Comparison of ENCODE assay signal across 19 mouse cellular contexts in the genomic region with DNA sequence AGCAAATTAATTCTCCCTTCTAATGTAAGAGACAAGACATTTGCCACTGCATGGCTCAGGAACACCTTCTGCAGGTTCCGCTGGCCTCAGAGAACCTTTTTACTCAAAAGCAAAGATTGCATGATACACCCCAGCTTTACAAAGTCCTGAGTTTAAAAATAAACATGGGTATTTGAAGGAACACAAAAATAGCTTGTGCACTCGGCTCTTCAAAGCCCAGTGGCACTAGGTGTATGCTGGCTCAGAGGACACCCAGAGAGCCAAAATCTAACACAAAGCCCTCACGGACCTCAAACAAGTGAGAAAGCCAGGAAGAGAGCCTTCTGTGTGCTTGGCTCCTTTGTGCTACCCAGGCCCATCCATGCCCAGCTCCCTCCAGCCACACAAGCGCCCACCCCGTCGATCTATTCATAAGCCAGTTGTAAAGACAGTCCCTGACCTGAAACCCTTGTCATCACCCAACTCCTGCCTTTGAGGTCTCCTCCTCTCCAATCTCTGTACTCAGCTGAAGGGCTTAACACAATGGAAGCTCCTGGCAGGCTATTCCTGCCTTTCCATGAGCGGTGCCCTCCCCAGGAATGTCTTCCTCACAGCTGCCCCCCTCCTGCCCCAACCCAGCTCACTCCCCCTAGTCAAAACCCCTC. TPM values are rescaled to one million over a fixed set of nuclear protein-coding genes. Genes with fewer than 3 reads are reported as not detected.
DNase-seq lines count a peak whose midpoint lies in the region; ATAC-seq and TF ChIP-seq lines count a peak whose summit lies in the region.
"Had no signal": no experiment of that assay in that cellular context is flagged by ENCODE, and none has a peak within 500 bp of the region (broad histone marks: within the 10 kb centered on the region; RNA-seq: fewer than 3 reads in every experiment).

No protein-coding gene starts in this region.

- no peak for TF ChIP-seq CTCF in hindbrain, postnatal 0 days (IDR thresholded peaks at IDR 0.05; ENCODE audit: low read depth)
- no peak for TF ChIP-seq CTCF in layer of hippocampus, adult 2 months (conservative IDR thresholded peaks at IDR 0.05)

- no peak overlapping the region for H3K4me2 ChIP-seq in forebrain, embryonic 14.5 days (ENCODE audit: low read length)
- no peak overlapping the region for H3K4me2 ChIP-seq in hindbrain, postnatal 0 days (ENCODE audit: low read depth, low read length)
- H3K4me2 ChIP-seq in heart, embryonic 14.5 days (ENCODE audit: low read length): peak overlapping the region; percentile 40
- H3K4me2 ChIP-seq: hindbrain, embryonic 13.5 days; liver, embryonic 13.5 days; lung, embryonic 15.5 days had no signal

- H3K4me1 ChIP-seq in forebrain, embryonic 10.5 days: peaks cover 12% of the 10 kb centered on the region
- no peaks in the 10 kb centered on the region for H3K4me1 ChIP-seq in forebrain, embryonic 14.5 days (ENCODE audit: control insufficient read depth, insufficient read depth, low read length)
- H3K4me1 ChIP-seq in hindbrain, postnatal 0 days (ENCODE audit: insufficient read depth, low read length): peaks cover 19% of the 10 kb centered on the region; the same call in 1 of the 2 replicates
- H3K4me1 ChIP-seq in hindbrain, embryonic 10.5 days (replicated peaks): peaks cover 20% of the 10 kb centered on the region; the same call in 1 of the 2 replicates
- H3K4me1 ChIP-seq in embryonic facial prominence, embryonic 10.5 days: peaks cover 11% of the 10 kb centered on the region
- peaks cover 37 to 49% of the 10 kb centered on the region in 2 experiments for H3K4me1 ChIP-seq in heart, embryonic 14.5 days (ENCODE audit: control insufficient read depth in 2 of 2, insufficient read depth in 2 of 2, low read length in 2 of 2)

- 69% methylated on average over 7 of the region's 7 CpGs for WGBS in forebrain, embryonic 10.5 days
- WGBS in forebrain, embryonic 14.5 days: 76% methylated on average over 7 of the region's 7 CpGs
- 54% methylated on average over 7 of the region's 7 CpGs for WGBS in hindbrain, postnatal 0 days
- WGBS in hindbrain, embryonic 10.5 days: 71% methylated on average over 7 of the region's 7 CpGs
- WGBS in embryonic facial prominence, embryonic 10.5 days: 80% methylated on average over 7 of the region's 7 CpGs
- WGBS in heart, embryonic 14.5 days: 28% methylated on average over 7 of the region's 7 CpGs

- ATAC-seq in forebrain, embryonic 14.5 days: no peak
- ATAC-seq in hindbrain, postnatal 0 days: 0 out of 2 replicates have a peak, but pooled peaks have one; percentile 17
- ATAC-seq in heart, embryonic 14.5 days (ENCODE audit: insufficient number of reproducible peaks, insufficient read depth, low FRiP score, low read depth): peak; percentile 55
- ATAC-seq: CD4-positive, CD25-positive, alpha-beta regulatory T cell, adult 4 months had no signal

- H3K9me3 ChIP-seq in forebrain, embryonic 10.5 days: no peaks in the 10 kb centered on the region
- H3K9me3 ChIP-seq in forebrain, embryonic 14.5 days (replicated peaks; ENCODE audit: control insufficient read depth, low read length): no peaks in the 10 kb centered on the region
- no peaks in the 10 kb centered on the region for H3K9me3 ChIP-seq in hindbrain, postnatal 0 days (ENCODE audit: low read length)
- H3K9me3 ChIP-seq in hindbrain, embryonic 10.5 days: no peaks in the 10 kb centered on the region
- H3K9me3 ChIP-seq in embryonic facial prominence, embryonic 10.5 days: no peaks in the 10 kb centered on the region
- no peaks in the 10 kb centered on the region for H3K9me3 ChIP-seq in heart, embryonic 14.5 days (ENCODE audit: control insufficient read depth, low read length)
- H3K9me3 ChIP-seq: hindbrain, embryonic 13.5 days; liver, embryonic 13.5 days; lung, embryonic 15.5 days had no signal

- no peak overlapping the region for H3K9ac ChIP-seq in forebrain, embryonic 14.5 days (ENCODE audit: low read length)
- H3K9ac ChIP-seq in hindbrain, postnatal 0 days (replicated peaks; ENCODE audit: low read length): no peak overlapping the region
- peak overlapping the region; percentile 35 for H3K9ac ChIP-seq in heart, embryonic 14.5 days (ENCODE audit: low read length)
- H3K9ac ChIP-seq: hindbrain, embryonic 13.5 days; liver, embryonic 13.5 days; lung, embryonic 15.5 days had no signal

- DNase-seq in forebrain, embryonic 10.5 days (ENCODE audit: extremely low spot score, low spot score): no peak
- DNase-seq in forebrain, embryonic 14.5 days (ENCODE audit: low spot score): no peak
- DNase-seq in hindbrain, postnatal 0 days (ENCODE audit: low spot score): no peak
- DNase-seq in hindbrain, embryonic 10.5 days (ENCODE audit: low spot score): no peak
- DNase-seq in embryonic facial prominence, embryonic 10.5 days (ENCODE audit: low spot score): no peak
- no peak for DNase-seq in layer of hippocampus, adult 2 months (ENCODE audit: low spot score in 2 of 2)
- no peak for DNase-seq in ovary, adult 18-20 months (ENCODE audit: low spot score)
- DNase-seq: adrenal gland, postnatal 14 days; cerebellum, adult 18-20 months; cerebellum, postnatal 25 days; kidney, adult 9 months; kidney, postnatal 25 days; liver, embryonic 13.5 days had no signal

- H3K36me3 ChIP-seq in forebrain, embryonic 10.5 days (replicated peaks): no peaks in the 10 kb centered on the region
- no peaks in the 10 kb centered on the region for H3K36me3 ChIP-seq in forebrain, embryonic 14.5 days (ENCODE audit: control insufficient read depth, insufficient read depth, low read length)
- no peaks in the 10 kb centered on the region for H3K36me3 ChIP-seq in hindbrain, postnatal 0 days (ENCODE audit: insufficient read depth, low read length)
- H3K36me3 ChIP-seq in hindbrain, embryonic 10.5 days: no peaks in the 10 kb centered on the region
- no peaks in the 10 kb centered on the region for H3K36me3 ChIP-seq in embryonic facial prominence, embryonic 10.5 days (replicated peaks)
- H3K36me3 ChIP-seq in heart, embryonic 14.5 days (ENCODE audit: control insufficient read depth, insufficient read depth, low read length): no peaks in the 10 kb centered on the region
- H3K36me3 ChIP-seq: hindbrain, embryonic 13.5 days; liver, embryonic 13.5 days; lung, embryonic 15.5 days had no signal

- H3K27me3 ChIP-seq in forebrain, embryonic 10.5 days (ENCODE audit: poor library complexity, severe bottlenecking): no peaks in the 10 kb centered on the region
- H3K27me3 ChIP-seq in forebrain, embryonic 14.5 days (replicated peaks; ENCODE audit: control insufficient read depth, insufficient read depth, low read length): no peaks in the 10 kb centered on the region
- no peaks in the 10 kb centered on the region for H3K27me3 ChIP-seq in hindbrain, postnatal 0 days (ENCODE audit: insufficient read depth, low read length)
- H3K27me3 ChIP-seq in hindbrain, embryonic 10.5 days (ENCODE audit: insufficient read depth, poor library complexity, severe bottlenecking): no peaks in the 10 kb centered on the region
- H3K27me3 ChIP-seq in embryonic facial prominence, embryonic 10.5 days (replicated peaks; ENCODE audit: low read depth, poor library complexity, severe bottlenecking): no peaks in the 10 kb centered on the region
- H3K27me3 ChIP-seq in heart, embryonic 14.5 days (ENCODE audit: control insufficient read depth, insufficient read depth, low read length): no peaks in the 10 kb centered on the region
- H3K27me3 ChIP-seq: hindbrain, embryonic 13.5 days; liver, embryonic 13.5 days; lung, embryonic 15.5 days had no signal

- no peak overlapping the region for H3K4me3 ChIP-seq in forebrain, embryonic 10.5 days
- no peak overlapping the region for H3K4me3 ChIP-seq in forebrain, embryonic 14.5 days (ENCODE audit: low read depth, low read length)
- no peak overlapping the region for H3K4me3 ChIP-seq in hindbrain, postnatal 0 days (ENCODE audit: low read length)
- no peak overlapping the region for H3K4me3 ChIP-seq in hindbrain, embryonic 10.5 days
- no peak overlapping the region for H3K4me3 ChIP-seq in embryonic facial prominence, embryonic 10.5 days
- no peak overlapping the region for H3K4me3 ChIP-seq in heart, embryonic 14.5 days (ENCODE audit: control insufficient read depth in 1 of 2, insufficient read depth in 1 of 2, low read depth in 1 of 2, low read length in 2 of 2)
- H3K4me3 ChIP-seq in layer of hippocampus, adult 2 months: no peak overlapping the region
- H3K4me3 ChIP-seq: hindbrain, embryonic 13.5 days; liver, embryonic 13.5 days; lung, embryonic 15.5 days had no signal

- 0 out of 2 replicates have a peak overlapping the region, but pooled peaks have one; percentile 11 for H3K27ac ChIP-seq in forebrain, embryonic 10.5 days
- no peak overlapping the region for H3K27ac ChIP-seq in forebrain, embryonic 14.5 days (ENCODE audit: low read depth, low read length)
- 0 out of 2 replicates have a peak overlapping the region, but pooled peaks have one; percentile 62 for H3K27ac ChIP-seq in hindbrain, postnatal 0 days
- no peak overlapping the region; the same call in 1 of the 2 replicates for H3K27ac ChIP-seq in hindbrain, embryonic 10.5 days
- peak overlapping the region; percentile 35; the same call in 1 of the 2 replicates for H3K27ac ChIP-seq in embryonic facial prominence, embryonic 10.5 days (replicated peaks)
- peak overlapping the region; percentile 93 to 96 for H3K27ac ChIP-seq in heart, embryonic 14.5 days (replicated peaks in 1 of 2; ENCODE audit: control insufficient read depth in 1 of 2, insufficient read depth in 1 of 2, low read depth in 2 of 2, low read length in 2 of 2)
- H3K27ac ChIP-seq in layer of hippocampus, adult 2 months: no peak overlapping the region
- H3K27ac ChIP-seq: hindbrain, embryonic 13.5 days; liver, embryonic 13.5 days; lung, embryonic 15.5 days; macrophage; stomach, postnatal 0 days had no signal

RNA-seq across cellular contexts. Expression of a gene that starts 23.4 kb away (rescaled TPM):
- 12.6 and 13.1 TPM in 2 replicates for polyA plus RNA-seq in forebrain, embryonic 10.5 days (2016; fragmentation: Nextera tagmentation; extraction: Ambion mirVana)
- 15.9 and 16.6 TPM in 2 replicates for polyA plus RNA-seq in forebrain, embryonic 14.5 days (2014; fragmentation: Nextera tagmentation; extraction: Ambion mirVana)
- 30.3 and 37.6 TPM in 2 replicates for total RNA-seq in hindbrain, postnatal 0 days (2014; rRNA removed)
- polyA plus RNA-seq in hindbrain, postnatal 0 days (2015; fragmentation: Nextera tagmentation; extraction: Ambion mirVana): 44.4 and 46.0 TPM in 2 replicates
- 14.7 and 18.5 TPM in 2 replicates for polyA plus RNA-seq in hindbrain, embryonic 10.5 days (2016; fragmentation: Nextera tagmentation; extraction: Ambion mirVana)
- polyA plus RNA-seq in embryonic facial prominence, embryonic 10.5 days (2016; fragmentation: Nextera tagmentation; extraction: Ambion mirVana): 12.2 and 14.6 TPM in 2 replicates
- 80.4 and 84.1 TPM in 2 replicates for polyA plus RNA-seq in heart, embryonic 14.5 days (2014; fragmentation: Nextera tagmentation; extraction: Ambion mirVana)
- total RNA-seq in layer of hippocampus, adult 2 months (2021): 10 to 100 TPM; 90.4 to 92.1 TPM
- polyA plus RNA-seq: macrophage had no signal

Comparison
In these comparisons a context has a peak if more than half of its experiments do, and no peak if none do; other contexts are left out.
1. H3K27ac ChIP-seq: peak in forebrain, embryonic 10.5 days (single experiment), hindbrain, postnatal 0 days (single experiment), embryonic facial prominence, embryonic 10.5 days (single experiment) and heart, embryonic 14.5 days (2 of 2); none in forebrain, embryonic 14.5 days (single experiment), hindbrain, embryonic 10.5 days (single experiment) and layer of hippocampus, adult 2 months (single experiment).